Mouse (Mus musculus) lung, embryonic 14.5 days (tissue): ENCODE measurements around the gene Eif2d. TPM values are rescaled to one million over a fixed set of nuclear protein-coding genes. Genes with fewer than 3 reads are reported as not detected.
A peak's percentile ranks its signal among the peaks of the same experiment; 100 is the strongest.
"Not testable (repeated sequence)": the region's sequence is repeated elsewhere in the genome, so short reads cannot be mapped to it uniquely, and the experiment has no call there.

ENCODE experiments used
- ATAC-seq: fragments of 200-750 bp; cut with Nextera tagmentation; 2 replicates; pipeline ENCODE4 v1.8.0; 2017; ENCODE audit warnings: mild to moderate bottlenecking, moderate TSS enrichment, moderate library complexity; ENCODE audit not compliant: insufficient read depth
- DNase-seq: peaks from one replicate; pipeline ENCODE4 v3.0.0-alpha.2; 2015
- H3K27ac ChIP-seq: fragments of 300-500 bp; sonication (generic); 2 replicates; pipeline ENCODE4 v1.5.1; 2014; ENCODE audit warnings: low read depth, mild to moderate bottlenecking, moderate library complexity
- H3K27me3 ChIP-seq: fragments of 300-500 bp; sonication (generic); 2 replicates; pipeline ENCODE4 v1.6.1; 2014; ENCODE audit warnings: low read length, control low read depth; ENCODE audit not compliant: insufficient read depth
- H3K36me3 ChIP-seq: fragments of 300-500 bp; sonication (generic); 2 replicates; pipeline ENCODE4 v1.6.1; 2014; ENCODE audit warnings: control low read depth; ENCODE audit not compliant: insufficient read depth
- H3K4me1 ChIP-seq: fragments of 300-500 bp; sonication (generic); 2 replicates; pipeline ENCODE4 v1.6.1; 2014; ENCODE audit warnings: antibody characterized with exemption, control low read depth; ENCODE audit not compliant: insufficient read depth
- H3K4me2 ChIP-seq: fragments of 300-500 bp; sonication (generic); 2 replicates; pipeline ENCODE4 v1.6.1; 2014; ENCODE audit warnings: mild to moderate bottlenecking
- H3K4me3 ChIP-seq: fragments of 300-500 bp; sonication (generic); 2 replicates; pipeline ENCODE4 v1.5.1; 2014; ENCODE audit warnings: low read depth, low read length
- H3K9ac ChIP-seq: fragments of 300-500 bp; sonication (generic); 2 replicates; pipeline ENCODE4 v1.6.1; 2014
- H3K9me3 ChIP-seq: fragments of 300-500 bp; sonication (generic); 2 replicates; pipeline ENCODE4 v1.6.1; 2016; ENCODE audit warnings: low read depth, low read length, control low read depth
- CTCF ChIP-seq: IDR thresholded peaks from 2 replicates; pipeline ENCODE4 v1.5.1; 2016; ENCODE audit warnings: antibody characterized with exemption, low read depth
- WGBS: fragments of 180-500 bp; shearing (Covaris S2); extraction: QIAGEN DNeasy Blood & Tissue Kit; methylation state at CpG from one replicate; pipeline ENCODE4 v1.1.7; 2014; 5-methylcytosine and 5-hydroxymethylcytosine counted together
- polyA plus RNA-seq: library from polyadenylated mRNA; unstranded; fragments of >200 nt; fragmentation: Nextera tagmentation; extraction: Ambion mirVana; gene quantifications from 2 replicates; pipeline ENCODE4 v1.2.1, GENCODE M21; 2014

Gene Eif2d
- polyA plus RNA-seq, 1 experiment from 2014 or later, result 58.0 TPM

DNA sequence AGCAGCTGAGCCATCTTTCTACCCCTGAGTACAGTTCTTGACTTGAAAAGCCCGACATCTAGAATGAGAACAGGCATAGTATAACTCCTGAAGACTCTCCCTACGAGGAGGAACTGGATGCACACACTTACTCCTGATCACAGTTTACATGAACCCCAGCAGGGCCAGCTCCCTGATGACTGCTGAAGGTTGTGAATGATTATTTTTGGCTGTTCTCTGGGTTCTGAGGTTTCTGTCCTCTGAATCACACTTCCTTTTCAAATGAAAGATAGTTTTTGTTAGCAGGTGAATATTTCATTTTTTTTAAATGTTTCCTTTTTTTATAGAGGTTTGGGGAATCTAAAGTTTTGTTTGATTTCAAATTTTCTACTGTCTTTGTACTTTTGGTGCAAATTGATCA lies 11.5 kb upstream of the Eif2d start:
- no peak overlapping the region for H3K4me3 ChIP-seq
- 0 out of 2 replicates have a peak, but pooled peaks cover 5% of the 10 kb centered on the region for H3K27me3 ChIP-seq
- H3K9me3 ChIP-seq, result no peaks in the 10 kb centered on the region
- no peak for TF ChIP-seq CTCF
- no peak overlapping the region for H3K27ac ChIP-seq
- H3K4me1 ChIP-seq, result no peaks in the 10 kb centered on the region
- DNase-seq (no peak), ATAC-seq (no peak)
- H3K4me2 ChIP-seq, result no peak overlapping the region
- no peaks in the 10 kb centered on the region for H3K36me3 ChIP-seq
- WGBS, result 36% methylated on average over 2 of the region's 2 CpGs
- H3K9ac ChIP-seq, result no peak overlapping the region

DNA sequence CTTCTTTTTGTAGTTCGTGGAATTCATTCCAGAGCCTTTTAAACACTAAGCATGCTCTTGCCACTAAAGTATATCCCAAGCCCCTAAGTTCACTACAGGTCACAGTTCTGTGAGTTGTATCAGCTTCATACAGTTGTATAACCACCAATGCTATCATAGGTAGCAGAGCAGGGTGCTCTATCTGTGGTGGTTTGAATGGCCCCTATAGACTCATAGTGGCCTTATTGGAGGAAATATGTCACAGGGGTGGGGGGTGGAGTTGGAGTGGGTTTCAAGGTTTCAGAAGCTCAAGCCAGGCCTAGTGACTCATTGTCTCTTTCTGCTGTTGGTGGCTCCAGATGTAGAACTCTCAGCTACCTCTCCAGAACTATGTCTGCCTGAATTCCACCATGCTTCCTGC lies 10.5 kb upstream of the Eif2d start:
- H3K36me3 ChIP-seq, result no peaks in the 10 kb centered on the region
- no peaks in the 10 kb centered on the region for H3K27me3 ChIP-seq
- DNase-seq, result no peak
- no peak overlapping the region for H3K27ac ChIP-seq
- no peak for ATAC-seq
- H3K9me3 ChIP-seq, result no peaks in the 10 kb centered on the region
- H3K4me1 ChIP-seq, result no peaks in the 10 kb centered on the region
- 83% methylated on average over 1 of the region's 1 CpGs for WGBS
- no peak overlapping the region for H3K4me3 ChIP-seq
- TF ChIP-seq CTCF, result no peak
- no peak overlapping the region for H3K4me2 ChIP-seq
- no peak overlapping the region for H3K9ac ChIP-seq

DNA sequence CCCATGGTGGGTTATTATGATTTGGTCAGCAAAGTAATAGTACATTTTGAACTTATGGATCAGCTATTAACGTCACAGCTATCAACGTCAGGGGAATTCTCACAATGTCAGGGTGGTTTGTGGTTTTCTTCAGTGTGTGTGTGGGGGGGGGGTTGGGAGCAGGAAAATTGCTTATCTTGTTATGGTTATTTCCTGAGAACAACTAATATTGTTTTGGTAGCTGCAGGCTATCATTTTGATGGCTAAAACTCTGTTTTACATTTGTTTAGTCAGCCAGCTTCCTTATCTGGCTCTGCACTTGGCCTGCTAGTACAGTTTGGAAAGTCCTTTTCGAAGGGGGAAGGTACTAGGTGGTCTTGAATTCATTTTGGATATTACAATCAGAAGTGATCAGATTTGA lies 7.8 kb upstream of the Eif2d start:
- not testable (repeated sequence) for H3K4me2 ChIP-seq, H3K4me3 ChIP-seq, H3K36me3 ChIP-seq, H3K9me3 ChIP-seq, H3K27ac ChIP-seq, H3K4me1 ChIP-seq, DNase-seq, H3K9ac ChIP-seq, H3K27me3 ChIP-seq, ATAC-seq
- WGBS, result 72% methylated on average over 3 of the region's 3 CpGs

DNA sequence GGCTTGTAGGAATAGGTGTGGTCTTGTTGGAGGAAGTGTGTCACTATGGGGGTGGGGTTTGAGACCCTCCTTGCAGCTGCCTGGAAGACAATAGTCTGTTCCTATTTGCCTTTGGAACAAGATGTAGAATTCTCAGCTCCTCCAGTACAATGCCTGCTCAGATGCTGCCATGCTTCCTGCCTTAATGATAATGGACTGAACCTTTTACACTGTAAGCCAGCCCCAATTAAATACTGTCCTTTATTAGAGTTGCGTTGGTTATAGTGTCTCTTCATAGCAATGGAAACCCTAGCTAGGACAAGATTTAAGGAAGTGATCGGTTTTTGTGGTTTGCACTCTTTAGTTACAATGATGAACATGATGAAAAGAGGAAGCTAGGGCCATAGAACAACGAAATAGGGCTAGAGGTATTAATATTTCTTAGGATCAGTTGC lies 6.8 kb upstream of the Eif2d start:
- no peak for DNase-seq
- Histone ChIP-seq H3K4me2 (no peak overlapping the region), H3K9me3 (no peaks in the 10 kb centered on the region), H3K4me3 (no peak overlapping the region), H3K27me3 (no peaks in the 10 kb centered on the region), H3K9ac (no peak overlapping the region), H3K4me1 (no peaks in the 10 kb centered on the region), H3K36me3 (no peaks in the 10 kb centered on the region), H3K27ac (no peak overlapping the region)
- ATAC-seq, result no peak
- WGBS, result 79% methylated on average over 3 of the region's 3 CpGs
- TF ChIP-seq CTCF, result no peak

DNA sequence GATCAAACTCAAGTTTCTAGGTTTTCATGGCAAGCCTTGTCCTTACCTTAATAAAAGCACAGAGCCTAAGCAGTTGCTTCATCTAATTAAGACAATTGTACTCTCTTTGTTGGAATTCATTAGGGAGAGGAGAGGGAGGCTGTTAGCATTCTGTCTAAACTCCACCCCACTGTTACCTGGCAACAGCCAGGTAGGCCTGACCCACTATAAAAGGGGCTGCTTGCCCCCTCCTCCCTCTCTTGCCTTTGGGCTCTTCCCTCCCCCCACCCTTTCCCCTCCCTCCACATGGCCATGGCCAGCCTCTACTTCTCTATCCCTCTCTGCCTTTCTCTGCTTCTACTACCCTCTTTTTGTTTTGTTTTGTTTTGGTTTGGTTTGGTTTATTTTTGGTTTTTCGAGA lies 3.5 kb upstream of the Eif2d start:
- Histone ChIP-seq H3K27me3 (no peaks in the 10 kb centered on the region), H3K36me3 (no peaks in the 10 kb centered on the region), H3K4me1 (peaks cover 6% of the 10 kb centered on the region; the same call in 1 of the 2 replicates), H3K9me3 (no peaks in the 10 kb centered on the region), H3K9ac (no peak overlapping the region), H3K4me3 (no peak overlapping the region), H3K4me2 (no peak overlapping the region), H3K27ac (no peak overlapping the region)
- ATAC-seq, result no peak
- no peak for TF ChIP-seq CTCF
- 43% methylated on average over 1 of the region's 1 CpGs for WGBS
- no peak for DNase-seq

DNA sequence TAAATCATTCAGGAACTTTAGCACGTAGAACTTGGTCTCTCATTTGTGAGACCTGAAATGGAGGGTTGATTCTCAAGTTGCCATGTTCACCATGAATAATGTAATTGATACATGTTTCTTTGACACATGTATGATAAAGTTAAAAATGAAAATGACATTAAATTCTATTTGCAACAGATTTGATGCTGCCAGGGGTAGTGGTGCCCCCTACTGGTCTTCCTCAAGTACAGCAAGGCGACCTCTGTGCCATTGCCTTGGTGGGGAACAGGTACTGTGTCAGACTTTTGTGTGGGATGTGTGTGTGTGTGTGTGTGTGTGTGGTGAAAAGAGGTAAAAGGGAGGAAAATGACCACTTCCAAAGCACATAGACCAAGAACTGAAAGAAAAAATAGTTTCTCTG lies 2.5 kb downstream of the Eif2d start:
- H3K9ac ChIP-seq, result no peak overlapping the region
- peaks cover 6% of the 10 kb centered on the region; the same call in 1 of the 2 replicates for H3K4me1 ChIP-seq
- H3K36me3 ChIP-seq, result peaks cover 24% of the 10 kb centered on the region
- H3K4me3 ChIP-seq, result no peak overlapping the region
- no peaks in the 10 kb centered on the region for H3K9me3 ChIP-seq
- peak; percentile 88 for TF ChIP-seq CTCF
- no peak overlapping the region for H3K4me2 ChIP-seq
- no peak overlapping the region for H3K27ac ChIP-seq
- WGBS, result 40% methylated on average over 2 of the region's 2 CpGs
- DNase-seq, result peak; percentile 74
- no peaks in the 10 kb centered on the region for H3K27me3 ChIP-seq
- ATAC-seq, result no peak

DNA sequence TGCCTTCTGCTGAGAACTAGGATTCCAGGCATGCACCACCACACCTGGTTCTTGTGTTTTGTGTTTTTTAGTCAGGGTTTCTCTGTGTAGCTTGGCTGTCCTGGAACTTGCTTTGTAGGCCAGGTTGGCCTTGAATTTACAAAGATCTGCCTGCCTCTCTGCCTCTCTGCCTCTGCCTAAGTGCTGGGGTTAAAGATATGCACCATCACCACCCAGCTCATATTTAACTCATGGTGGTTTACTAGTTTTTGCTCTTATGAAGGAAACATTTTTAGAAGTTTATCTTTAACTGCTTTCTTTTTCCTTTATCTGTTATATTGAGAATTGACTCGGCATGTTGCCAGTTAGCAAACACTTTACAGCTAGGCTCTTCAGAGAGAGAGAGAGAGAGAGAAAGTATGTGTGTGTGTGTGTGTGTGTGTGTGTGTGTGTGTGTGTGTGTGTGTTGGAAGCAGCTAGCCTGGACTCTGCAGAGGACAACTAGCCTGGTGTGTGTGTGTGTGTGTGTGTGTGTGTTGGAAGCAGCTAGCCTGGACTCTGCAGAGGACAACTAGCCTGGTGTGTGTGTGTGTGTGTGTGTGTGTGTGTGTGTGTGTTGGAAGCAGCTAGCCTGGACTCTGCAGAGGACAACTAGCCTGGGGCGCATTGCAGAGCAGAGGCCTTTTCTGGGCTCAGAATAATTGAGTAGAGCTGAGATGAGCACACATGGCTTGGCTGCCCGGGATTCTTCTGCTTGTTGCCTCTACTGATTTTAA lies 6.8 kb downstream of the Eif2d start:
- not testable (repeated sequence) for H3K27ac ChIP-seq, H3K27me3 ChIP-seq, H3K4me3 ChIP-seq, H3K9ac ChIP-seq, H3K4me1 ChIP-seq, H3K4me2 ChIP-seq, H3K9me3 ChIP-seq
- WGBS, result 85% methylated on average over 3 of the region's 3 CpGs
- ATAC-seq (peak; percentile 68; the same call in 1 of the 2 replicates), DNase-seq (peak; percentile 50)
- H3K36me3 ChIP-seq, result peaks cover 62% of the 10 kb centered on the region
